Mouse (Mus musculus) CD8-positive naive resting alpha-beta T cell, adult 2 months (primary cell): ENCODE data around the gene A130010J15Rik.

Experiments
- DNase-seq, 2 experiments: peaks; one replicate each; pipeline ENCODE4 v3.0.0; 2022; ENCODE audit warnings: low read depth in 2 of 2, low spot score in 2 of 2

A130010J15Rik gene

DNA sequence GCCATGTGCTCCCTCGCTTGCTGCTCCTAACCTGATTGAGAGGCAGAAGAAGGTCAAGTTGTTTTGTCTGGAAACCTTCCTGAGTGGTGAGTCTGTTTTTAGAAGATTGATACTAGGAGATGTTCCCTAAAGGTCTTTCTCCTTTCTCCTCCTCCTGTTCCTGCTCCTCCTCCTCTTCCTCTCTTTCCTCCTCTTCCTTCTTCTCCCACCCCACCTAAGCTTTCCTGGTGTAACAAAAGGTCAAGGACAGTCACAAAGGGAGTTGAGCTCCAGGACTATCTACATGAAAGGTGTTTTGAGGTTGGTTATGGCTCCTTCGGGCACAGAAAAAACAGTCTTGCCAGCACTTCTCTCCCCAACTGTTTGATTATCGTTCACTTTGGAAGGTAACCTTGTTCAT lies at the start of gene A130010J15Rik:
Gene A130010J15Rik (plus strand): TSS at position 301 of the 400 bp plus-strand sequence.
- DNase-seq = no peak

DNA sequence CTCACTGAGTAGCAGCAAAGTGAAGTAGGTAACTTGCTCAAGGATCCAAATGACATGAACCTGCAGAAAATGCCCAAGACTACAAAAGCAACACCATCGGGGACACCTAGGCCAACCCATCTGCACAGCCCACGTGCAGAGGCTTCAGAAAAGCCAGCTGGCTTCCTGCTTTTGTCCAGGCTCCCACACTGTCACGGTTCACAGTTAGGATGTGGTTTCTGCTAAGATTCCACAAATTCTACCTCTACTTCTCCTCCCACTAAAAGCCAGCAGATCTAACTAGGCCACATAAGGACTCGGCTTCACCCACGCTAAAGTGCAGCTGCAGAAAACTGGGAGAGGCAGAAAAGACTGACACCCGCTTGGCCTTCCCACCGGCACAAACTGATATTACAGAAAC lies 45.1 kb upstream of the A130010J15Rik start:
- DNase-seq = no peak

DNA sequence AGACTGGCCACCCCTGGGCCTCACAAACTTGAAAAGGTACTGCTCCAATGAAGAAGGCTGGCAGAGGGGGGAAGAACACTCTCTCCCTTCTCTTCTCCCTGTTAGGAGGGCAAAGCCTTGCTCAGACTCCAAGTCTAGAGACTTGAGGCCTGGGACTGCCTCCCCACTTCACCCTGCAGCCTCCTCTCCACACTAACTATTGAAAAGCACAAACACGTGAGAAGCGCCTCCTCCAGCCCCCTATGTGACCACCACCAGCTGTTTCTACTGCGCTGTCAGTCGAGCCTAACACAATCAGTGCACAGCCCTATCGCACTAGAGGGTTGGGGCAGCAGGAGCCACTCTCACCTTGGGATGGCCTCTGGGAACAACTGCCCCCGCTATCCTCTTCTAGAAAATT lies 44.6 kb upstream of the A130010J15Rik start:
- no peak for DNase-seq

DNA sequence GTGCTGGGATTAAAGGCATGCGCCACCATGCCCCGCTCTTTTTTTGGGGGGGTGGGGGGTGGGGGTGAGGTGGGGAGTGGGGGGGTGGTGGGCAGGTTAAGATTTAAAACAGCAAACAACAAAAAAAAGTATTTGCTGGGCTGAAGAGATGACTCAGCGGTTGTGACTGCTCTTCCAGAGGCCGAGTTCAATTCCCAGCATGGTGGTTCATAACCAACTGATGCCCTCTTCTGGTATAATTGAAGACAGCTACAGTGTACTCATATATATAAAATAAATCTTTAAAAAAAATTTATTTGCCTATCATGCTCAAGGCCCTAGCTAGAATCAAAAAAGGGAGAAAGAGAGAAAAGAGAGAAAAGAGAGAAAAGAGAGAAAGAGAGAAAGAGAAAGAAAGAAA lies 42.0 kb upstream of the A130010J15Rik start:
- no peak for DNase-seq

DNA sequence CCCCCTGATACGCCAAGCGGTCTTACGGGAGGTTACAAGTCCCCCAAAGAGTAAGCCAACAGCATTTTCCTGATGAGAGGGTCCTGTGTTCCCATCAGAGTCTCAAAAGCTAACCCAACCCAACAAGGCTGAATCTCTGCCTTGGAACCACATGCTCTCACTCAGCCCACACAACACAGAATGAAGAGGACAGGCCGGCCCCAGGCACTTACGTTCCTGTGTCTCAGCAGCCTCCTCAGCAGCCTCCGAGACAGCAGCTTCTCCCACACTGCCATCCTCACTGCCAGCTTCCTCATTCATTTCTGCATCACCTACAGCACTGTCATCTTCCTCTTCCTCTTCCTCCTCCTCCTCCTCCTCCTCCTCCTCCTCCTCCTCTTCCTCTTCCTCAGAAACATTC lies 39.8 kb upstream of the A130010J15Rik start:
- DNase-seq = no peak

DNA sequence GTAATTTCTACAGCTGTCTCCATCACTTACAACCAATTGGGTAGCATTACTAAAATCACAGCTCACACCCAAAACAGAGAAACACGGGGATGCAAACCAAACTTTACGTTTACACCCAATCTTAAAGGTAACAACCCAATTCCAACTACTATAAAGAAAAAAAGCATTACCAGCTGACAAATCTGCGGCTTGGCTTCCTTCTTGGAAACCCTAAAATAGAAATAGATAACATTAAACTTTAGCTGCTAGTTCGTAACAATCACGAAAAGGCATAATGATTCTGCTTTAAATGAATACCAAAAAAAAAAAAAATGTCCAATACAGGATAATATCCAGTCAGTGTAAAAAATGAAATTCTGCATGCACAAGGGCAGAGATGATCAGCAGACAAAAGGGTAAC lies 38.5 kb upstream of the A130010J15Rik start:
- no peak for DNase-seq

DNA sequence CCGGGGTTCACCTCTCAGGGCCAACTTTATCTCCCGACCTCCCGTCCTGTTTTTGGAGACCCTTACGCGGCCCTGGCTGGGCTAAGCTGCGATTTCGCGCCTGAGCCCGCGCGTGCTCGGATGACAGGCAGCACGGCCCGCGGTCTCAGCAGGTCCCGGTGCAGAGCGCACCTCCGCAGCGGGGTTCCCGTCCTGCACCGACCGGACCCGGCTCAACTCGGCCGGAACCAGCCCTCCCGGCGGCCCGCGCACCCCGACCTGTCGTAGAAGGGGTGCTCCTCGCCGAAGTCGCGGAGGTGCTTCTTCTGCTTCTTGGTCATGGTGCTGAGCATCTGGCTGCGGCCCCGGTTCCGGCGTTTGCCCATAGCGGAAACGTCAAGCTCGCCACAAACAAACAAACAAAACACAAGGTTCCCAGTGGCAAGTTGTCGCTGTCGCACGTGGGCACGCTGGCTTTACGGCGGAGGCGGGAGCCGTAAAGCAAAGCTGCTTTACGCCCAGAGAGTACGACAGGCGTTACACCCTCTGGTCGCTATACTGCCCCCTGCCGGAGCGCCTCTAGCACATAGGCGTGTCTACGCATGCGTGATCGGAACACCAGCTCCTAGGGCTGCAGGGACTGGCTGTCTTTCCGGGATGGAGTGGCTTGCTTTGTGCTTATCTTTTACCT lies 37.9 kb upstream of the A130010J15Rik start, which contains the start of gene Diexf:
Gene Diexf (minus strand): TSS at position 487 of the 670 bp plus-strand sequence.
- DNase-seq = peak; percentile 91 to 96

DNA sequence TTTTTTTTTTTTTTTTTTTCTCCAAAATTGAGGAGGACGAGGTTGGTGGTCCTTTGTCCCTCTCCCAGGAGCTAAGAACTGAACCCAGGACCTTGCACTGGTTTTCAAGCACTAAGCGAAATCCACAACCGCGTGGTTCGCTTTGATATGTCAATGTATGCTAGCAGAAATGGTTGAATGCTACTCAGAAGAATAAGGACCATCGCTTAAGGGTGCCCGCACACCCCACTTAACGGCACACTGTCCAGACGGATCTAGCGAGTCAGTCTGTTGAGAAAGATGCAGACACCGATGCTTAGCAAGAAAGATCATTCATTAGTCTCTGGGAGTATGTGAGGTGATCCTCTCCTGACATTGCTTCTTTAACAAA lies 37.4 kb upstream of the A130010J15Rik start:
- DNase-seq = peak in 1 of 2 experiments; percentile 14

DNA sequence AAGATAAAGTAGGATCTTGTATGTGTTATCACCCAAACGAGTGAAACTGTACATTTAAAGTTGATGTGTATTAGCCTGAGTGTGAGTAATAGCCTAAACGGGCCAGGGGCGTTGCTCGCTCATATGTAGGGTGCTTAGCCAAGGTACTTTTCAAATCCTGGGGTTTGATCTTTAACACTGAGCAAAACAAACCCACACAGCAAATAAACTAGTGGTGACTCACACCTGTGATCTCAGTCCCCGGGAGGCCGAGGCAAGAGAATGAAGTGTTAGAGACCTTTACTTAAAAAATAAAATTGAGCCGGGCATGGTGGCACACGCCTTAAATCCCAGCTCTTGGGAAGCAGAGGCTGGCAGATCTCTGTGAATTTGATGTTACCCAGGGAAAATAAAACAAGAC lies 37.0 kb upstream of the A130010J15Rik start:
- DNase-seq = no peak

DNA sequence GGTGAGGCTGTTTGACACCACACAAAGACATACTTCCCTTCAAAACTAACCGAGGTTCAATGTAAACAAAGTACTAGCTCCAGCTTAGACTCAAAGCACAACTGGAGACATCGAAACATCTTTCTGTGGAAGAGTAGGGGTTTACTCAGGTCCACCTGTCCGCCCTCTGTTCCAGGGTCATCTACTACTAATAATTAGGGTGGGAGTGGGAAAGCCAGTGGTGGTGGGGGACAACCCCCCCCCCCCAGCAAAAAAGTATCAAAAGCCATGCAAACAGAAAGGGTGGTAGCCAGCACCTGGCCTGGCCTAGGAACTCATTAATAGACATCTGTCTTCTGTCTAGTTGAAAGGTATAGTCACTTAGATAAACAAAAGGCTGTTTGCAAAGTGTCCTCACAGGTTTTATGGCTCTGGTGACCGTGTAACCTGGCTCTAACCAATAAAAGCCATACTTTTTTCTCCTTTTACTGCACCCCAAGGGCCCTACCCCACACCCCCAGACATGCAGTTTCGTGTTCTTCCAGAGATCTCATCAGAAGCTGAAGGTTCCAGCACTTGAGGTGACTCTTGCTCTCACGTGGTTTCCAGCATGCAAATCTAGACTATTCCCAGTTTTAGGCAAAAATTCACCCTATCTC lies 36.4 kb upstream of the A130010J15Rik start:
- no peak for DNase-seq

DNA sequence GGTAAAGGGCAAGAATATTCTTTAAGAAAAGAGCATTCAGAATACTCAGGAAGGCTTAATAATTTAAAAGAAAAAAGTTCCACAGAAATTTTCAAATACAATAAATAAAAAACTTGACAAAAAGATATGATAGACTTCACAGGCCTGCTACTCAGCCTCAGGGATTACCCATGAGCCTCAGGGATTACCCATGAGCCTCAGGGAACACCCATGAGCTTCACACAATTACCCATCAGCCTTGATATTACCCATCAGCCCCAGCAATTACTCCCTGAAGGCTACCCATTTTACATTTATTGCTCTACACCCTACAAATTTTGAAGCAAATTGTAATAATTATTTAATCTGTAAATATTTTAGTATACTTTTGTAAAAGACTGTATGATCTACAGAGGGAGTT lies 35.5 kb upstream of the A130010J15Rik start:
- DNase-seq = no peak

DNA sequence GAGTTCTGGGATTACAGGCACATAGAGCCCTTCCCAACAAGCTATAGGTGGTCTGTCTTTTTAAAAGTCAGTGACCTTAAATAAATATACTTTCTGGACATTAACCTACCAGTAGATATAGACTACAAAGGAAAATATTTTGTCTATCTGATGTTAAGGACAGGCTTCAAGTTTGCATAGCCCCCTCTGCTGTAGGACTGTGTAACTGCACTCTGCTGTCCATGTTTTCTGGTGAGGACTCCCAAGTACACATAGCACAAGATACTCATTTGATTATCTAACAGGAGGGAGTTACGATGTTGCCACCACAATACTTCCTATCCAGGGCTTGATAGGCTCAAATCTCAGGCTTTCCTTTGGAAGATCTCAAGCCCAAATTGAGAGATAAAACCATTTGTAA lies 34.1 kb upstream of the A130010J15Rik start:
- DNase-seq = no peak

DNA sequence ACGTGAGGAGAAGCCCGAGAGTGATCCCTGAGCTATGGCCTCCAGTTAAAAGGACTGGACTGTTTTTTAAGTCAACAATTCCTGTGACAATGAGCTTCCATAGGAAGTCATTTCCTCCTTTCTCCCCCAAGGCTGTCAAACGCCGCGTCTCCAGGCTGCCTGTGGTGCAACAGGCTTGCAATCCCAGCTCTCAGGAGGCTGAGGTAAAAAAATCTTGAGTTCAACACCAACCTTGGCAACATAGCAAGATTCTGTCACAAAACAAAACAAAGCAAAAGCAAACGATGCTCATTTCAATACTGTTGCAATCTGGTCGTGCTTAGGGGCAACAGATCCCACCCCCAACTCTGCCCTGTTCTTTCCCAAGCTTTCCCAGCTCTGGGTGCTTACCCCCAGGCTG lies 29.8 kb upstream of the A130010J15Rik start:
- DNase-seq = no peak

DNA sequence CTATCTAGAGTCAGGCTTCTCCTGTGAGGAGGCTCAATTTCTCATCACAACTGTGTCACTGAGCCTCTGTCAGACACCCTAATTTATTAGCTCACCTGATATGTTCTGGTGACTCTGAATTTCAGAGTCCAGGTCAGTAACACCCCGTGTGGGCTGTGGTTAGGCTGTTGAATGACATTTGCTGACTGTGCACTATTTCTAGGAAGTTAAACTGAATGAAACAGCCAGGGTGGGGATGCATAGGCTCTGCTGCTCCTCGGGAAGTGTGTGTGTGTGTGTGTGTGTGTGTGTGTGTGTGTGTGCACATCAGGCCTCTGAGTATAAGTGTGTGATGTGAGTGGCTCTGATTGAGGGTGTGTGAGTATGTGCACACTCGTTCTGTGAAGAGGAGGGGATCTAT lies 29.2 kb upstream of the A130010J15Rik start:
- DNase-seq = no peak

DNA sequence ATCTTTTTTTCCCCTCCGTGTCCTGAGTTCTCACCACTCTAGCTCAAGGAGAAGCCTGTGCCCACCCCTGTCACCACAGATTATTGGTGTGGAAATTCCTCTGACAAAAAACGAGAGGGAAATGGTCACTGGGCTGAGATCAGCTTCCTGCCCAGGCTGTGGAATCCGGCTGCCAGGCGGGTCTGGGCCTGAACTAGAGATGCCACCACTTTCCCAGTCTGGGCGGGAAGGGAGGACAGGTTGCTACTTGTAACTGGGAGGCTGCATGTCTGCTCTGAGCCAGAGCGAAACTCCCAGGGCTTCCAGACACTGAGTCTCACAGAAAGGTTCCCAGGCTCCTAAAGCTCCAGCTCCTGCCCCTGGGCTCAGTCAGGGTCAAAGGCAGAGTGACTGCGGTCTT lies 26.7 kb upstream of the A130010J15Rik start:
- no peak for DNase-seq

DNA sequence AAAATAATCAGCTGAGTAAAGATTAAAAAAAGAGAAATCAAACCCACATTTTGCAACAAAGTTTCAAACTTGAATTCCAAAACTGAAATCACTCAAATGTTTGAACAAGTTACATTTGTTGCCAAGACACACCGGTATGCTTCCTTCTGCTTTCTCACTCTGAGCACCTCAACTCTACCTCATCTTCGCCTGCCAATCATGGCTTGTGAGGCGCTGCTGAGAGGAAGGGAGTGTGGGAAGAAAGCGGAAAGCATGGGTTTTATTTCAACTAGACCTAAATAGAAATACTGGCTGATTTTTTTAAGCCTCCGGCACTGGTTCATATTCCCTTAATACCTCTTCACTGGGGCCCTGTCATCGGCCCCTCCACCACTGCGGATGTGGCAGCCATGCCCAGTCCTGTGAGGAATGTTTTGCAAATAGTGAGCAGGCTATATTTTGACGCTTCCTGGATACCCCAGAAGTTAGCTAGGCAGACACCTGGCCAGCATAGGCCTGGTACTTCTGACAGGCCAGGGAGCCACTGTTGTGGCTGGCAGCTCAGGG lies 25.3 kb upstream of the A130010J15Rik start:
- no peak for DNase-seq

DNA sequence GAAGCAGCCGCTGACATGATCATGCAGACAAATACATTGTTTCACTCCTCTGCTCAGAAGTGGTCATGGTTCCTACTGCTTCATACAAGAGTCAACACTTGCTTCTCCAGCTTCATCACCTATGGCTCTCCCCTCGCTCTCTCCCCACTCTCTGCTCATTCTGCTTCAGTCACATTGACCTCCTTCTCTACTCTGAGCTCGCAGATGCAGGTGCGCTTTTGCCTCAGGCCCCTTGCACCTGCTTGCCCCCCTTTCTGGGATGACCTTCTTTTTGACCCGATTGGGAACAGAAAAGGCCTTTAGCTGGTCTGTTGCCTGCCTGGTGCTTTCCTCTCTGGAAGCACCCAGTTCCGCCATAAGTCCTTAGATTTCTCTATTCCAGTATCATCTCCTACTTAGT lies 23.3 kb upstream of the A130010J15Rik start:
- DNase-seq = no peak

DNA sequence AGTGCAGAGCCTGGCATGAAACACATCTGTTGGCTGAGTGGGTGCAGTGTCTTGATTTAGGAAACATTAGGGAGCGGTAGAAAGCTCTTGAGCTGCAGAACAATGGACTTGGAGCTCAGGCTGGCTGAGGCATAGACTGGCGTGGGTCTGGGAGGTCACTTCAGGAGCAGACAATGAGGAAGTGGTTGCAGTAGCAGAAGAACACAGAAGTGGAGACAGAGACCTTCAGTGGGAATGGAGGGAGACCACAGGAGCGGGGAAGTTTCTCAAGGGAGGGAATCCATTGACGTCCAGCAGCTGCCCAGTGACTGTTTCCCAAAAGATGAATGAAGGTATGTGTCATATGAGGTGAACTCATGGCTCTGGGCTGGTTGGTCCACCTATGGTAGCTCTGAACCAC lies 22.7 kb upstream of the A130010J15Rik start:
- DNase-seq = no peak

DNA sequence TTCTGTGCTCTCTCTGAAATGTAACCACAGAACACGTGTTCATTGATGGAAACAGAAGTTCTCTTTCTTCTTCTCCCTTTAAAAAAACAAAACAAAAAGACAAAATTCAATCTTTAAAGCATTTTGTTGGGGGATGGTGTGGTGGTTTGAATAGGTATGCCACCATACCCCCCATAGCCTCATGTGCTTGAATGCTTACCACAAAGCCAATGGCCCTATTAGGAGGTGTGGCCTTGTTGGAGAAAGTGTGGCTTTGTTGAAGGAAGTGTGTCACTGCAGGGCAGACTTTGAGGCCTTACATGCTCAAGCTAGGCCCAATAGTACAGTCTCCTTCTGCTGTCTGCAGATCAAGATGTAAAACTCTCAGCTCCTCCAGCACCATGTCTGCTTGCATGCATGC lies 21.4 kb upstream of the A130010J15Rik start:
- peak in 1 of 2 experiments; percentile 19 for DNase-seq

DNA sequence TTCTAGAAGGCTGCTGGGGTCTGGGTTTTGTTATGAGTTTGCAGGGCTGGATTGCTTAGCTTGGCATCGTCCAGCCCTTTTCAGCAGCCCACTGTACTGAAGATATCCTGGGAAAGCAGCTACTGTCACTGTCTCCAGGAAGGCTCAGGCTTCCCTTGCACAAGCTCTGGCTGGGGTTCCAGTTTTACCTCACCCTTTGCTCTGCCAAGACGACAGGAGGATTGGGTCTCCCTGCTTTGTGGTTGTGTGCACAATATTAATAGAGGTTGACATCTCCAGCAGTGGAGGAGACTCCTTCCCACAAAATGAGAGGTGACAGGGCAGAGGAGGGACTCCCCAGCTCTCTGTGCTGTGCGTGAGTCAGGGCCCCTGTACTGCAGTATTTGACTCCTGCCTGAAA lies 18.6 kb upstream of the A130010J15Rik start:
- DNase-seq = no peak

DNA sequence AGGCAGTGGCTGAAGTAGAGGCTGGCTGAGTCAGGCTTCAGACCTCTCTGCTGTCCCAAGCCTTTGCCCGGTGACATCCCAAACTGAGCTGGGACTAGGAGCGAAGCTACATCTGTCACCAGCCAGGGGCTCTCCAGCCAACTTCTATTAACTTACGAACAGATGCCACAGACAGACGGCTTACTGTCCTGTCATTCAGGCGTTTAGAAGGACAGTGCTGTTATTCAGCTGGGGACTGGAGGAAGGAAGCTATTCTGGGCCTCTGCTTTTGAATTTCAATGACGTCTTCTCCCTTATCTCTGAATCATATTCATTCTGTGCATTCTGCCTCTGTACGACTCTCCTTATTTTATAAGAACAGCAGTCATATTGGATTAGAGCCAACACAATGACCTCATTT lies 16.7 kb upstream of the A130010J15Rik start:
- no peak for DNase-seq

DNA sequence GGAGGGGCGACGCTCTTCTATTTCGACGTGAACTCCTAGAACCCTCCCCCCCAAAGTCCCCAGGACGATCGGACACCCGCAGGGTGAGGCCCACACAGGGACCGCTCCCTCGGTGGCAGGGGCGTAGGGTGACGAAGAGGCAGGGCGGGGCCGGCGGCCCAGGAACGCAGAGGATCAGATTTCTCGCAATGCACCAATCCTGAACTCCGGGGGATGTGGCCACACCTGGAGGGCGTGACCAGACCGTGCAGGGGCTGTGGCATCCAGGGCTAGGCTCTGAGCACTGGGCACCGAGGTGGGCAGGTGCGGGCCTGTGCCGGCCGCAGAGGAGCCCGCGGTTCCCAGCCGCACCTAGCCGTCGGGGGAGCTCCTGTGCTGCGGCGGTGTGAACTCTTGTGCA lies 15.0 kb upstream of the A130010J15Rik start, which contains the start of gene Irf6:
Gene Irf6 (plus strand): TSS at position 240 of the 400 bp plus-strand sequence.
- peak in 1 of 2 experiments; percentile 45 for DNase-seq

DNA sequence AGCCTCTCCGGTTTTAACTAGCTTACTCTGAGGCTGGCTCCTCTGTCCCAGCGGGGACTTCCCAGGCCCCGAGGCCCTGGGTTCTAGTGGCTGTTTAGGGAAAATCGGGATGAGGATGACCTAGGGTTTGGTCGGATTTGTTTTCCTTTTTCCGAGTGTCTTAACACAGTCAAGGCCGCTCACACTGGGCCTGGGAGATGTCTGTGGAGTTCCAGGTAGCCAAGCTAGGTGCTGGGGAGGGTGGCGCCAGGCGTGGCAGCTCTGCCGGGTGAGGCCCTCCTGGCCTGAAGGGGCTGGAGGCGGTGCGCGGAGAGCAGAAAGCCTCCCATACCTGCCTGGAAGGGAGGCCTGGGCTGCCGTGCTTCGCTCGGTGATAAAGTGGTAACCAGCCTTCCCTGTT lies 14.3 kb upstream of the A130010J15Rik start:
- no peak for DNase-seq
